Mouse (Mus musculus): ENCODE measurements around the gene Plcl1. TPM values are rescaled to one million over a fixed set of nuclear protein-coding genes. Genes with fewer than 3 reads are reported as not detected.
A peak's percentile ranks its signal among the peaks of the same experiment; 100 is the strongest.

Gene Plcl1
- polyA plus RNA-seq (2015; fragmentation: Nextera tagmentation; extraction: Ambion mirVana), result 2.0 and 2.2 TPM in 2 replicates

GRCm38 (mm10) chr1:55405272-55406022 is at the start of gene Plcl1:
TSS of gene Plcl1 (plus strand) at chr1:55405921.
- Histone ChIP-seq H3K27ac (peak within 1 kb of the TSS; percentile 81), H3K4me2 (peak within 1 kb of the TSS; percentile 100), H3K36me3 (no peaks in the 10 kb centered on the region), H3K4me3 (peak within 1 kb of the TSS; percentile 71), H3K4me1 (peaks cover 20% of the 10 kb centered on the region), H3K27me3 (peaks cover 9% of the 10 kb centered on the region; the same call in 1 of the 2 replicates), H3K9ac (peak within 1 kb of the TSS; percentile 61), H3K9me3 (no peaks in the 10 kb centered on the region)
- peak; percentile 99 for ATAC-seq (ENCODE audit: borderline replicate concordance, extremely low read depth, low FRiP score, low TSS enrichment)
- 2% methylated on average over 50 of the region's 51 CpGs for WGBS

- H3K4me3 ChIP-seq, result peak overlapping the region; percentile 50
- no peak overlapping the region for H3K9ac ChIP-seq
- peak overlapping the region; percentile 76 for H3K4me2 ChIP-seq
- WGBS, result 47% methylated on average over 42 of the region's 49 CpGs
- peaks cover 6% of the 10 kb centered on the region; the same call in 1 of the 2 replicates for H3K9me3 ChIP-seq
- no peaks in the 10 kb centered on the region for H3K36me3 ChIP-seq
- H3K27ac ChIP-seq, result no peak overlapping the region
- ATAC-seq (ENCODE audit: borderline replicate concordance, extremely low read depth, low FRiP score, low TSS enrichment), result peak; percentile 74
- H3K27me3 ChIP-seq, result peaks cover 31% of the 10 kb centered on the region
- H3K4me1 ChIP-seq, result peaks cover 11% of the 10 kb centered on the region
Observed at GRCm38 (mm10) chr1:55362634-55363033, 43.1 kb upstream of the Plcl1 start.

- no peaks in the 10 kb centered on the region for H3K36me3 ChIP-seq
- peaks cover 6% of the 10 kb centered on the region; the same call in 1 of the 2 replicates for H3K9me3 ChIP-seq
- no peak within 1 kb of the TSS for H3K27ac ChIP-seq
- peak within 1 kb of the TSS; percentile 50 for H3K4me3 ChIP-seq
- peaks cover 11% of the 10 kb centered on the region for H3K4me1 ChIP-seq
- ATAC-seq (ENCODE audit: borderline replicate concordance, extremely low read depth, low FRiP score, low TSS enrichment), result peak; percentile 76
- WGBS, result 10% methylated on average over 68 of the region's 68 CpGs
- no peak within 1 kb of the TSS for H3K9ac ChIP-seq
- H3K4me2 ChIP-seq, result peak within 1 kb of the TSS; percentile 76
- H3K27me3 ChIP-seq, result peaks cover 31% of the 10 kb centered on the region
Observed at GRCm38 (mm10) chr1:55363044-55363565, 42.6 kb upstream of the Plcl1 start, which contains the start of gene Boll. TSS of gene Boll (minus strand) at chr1:55363469.

DNA sequence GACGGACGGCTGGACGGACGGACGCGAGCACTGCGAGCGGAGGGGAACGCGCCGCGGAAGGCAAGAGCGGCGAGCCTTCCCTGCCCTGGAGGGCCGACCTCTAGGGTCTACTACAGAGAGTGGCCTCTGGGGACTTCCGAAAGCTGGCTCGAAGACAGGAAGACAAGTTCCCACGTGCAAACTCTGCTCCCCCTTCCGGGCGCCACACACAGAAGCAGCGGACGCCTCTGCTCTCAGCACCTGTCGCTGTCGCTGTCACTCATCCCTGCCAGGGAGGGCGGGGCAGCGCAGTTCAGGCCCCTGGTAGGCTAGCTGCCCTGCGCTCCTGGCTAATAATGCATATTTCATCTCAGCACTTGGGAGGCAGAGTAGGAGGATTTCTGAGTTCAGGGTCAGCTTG is 42.1 kb upstream of the Plcl1 start:
- Histone ChIP-seq H3K9ac (no peak overlapping the region), H3K27me3 (peaks cover 31% of the 10 kb centered on the region)

GRCm38 (mm10) chr1:55372626-55373025 is 33.1 kb upstream of the Plcl1 start:
- Histone ChIP-seq H3K4me3 (no peak overlapping the region), H3K4me2 (no peak overlapping the region), H3K27me3 (no peaks in the 10 kb centered on the region), H3K27ac (no peak overlapping the region), H3K36me3 (no peaks in the 10 kb centered on the region), H3K9ac (no peak overlapping the region), H3K4me1 (no peaks in the 10 kb centered on the region), H3K9me3 (no peaks in the 10 kb centered on the region)
- WGBS, result 85% methylated on average over 3 of the region's 3 CpGs
- ATAC-seq (ENCODE audit: borderline replicate concordance, extremely low read depth, low FRiP score, low TSS enrichment), result no peak

More for the DNA sequence above, 42.1 kb upstream of the Plcl1 start:
- Histone ChIP-seq H3K9me3 (peaks cover 6% of the 10 kb centered on the region; the same call in 1 of the 2 replicates), H3K4me2 (peak overlapping the region; percentile 76), H3K4me1 (peaks cover 11% of the 10 kb centered on the region), H3K36me3 (no peaks in the 10 kb centered on the region), H3K4me3 (peak overlapping the region; percentile 50), H3K27ac (no peak overlapping the region)
- WGBS, result 4% methylated on average over 27 of the region's 27 CpGs
- ATAC-seq (ENCODE audit: borderline replicate concordance, extremely low read depth, low FRiP score, low TSS enrichment), result peak; percentile 70; the same call in 1 of the 2 replicates

- WGBS, result 81% methylated on average over 2 of the region's 2 CpGs
- Histone ChIP-seq H3K4me1 (no peaks in the 10 kb centered on the region), H3K4me2 (no peak overlapping the region), H3K9me3 (no peaks in the 10 kb centered on the region), H3K9ac (no peak overlapping the region), H3K27me3 (no peaks in the 10 kb centered on the region), H3K36me3 (no peaks in the 10 kb centered on the region), H3K4me3 (no peak overlapping the region), H3K27ac (no peak overlapping the region)
- no peak for ATAC-seq (ENCODE audit: borderline replicate concordance, extremely low read depth, low FRiP score, low TSS enrichment)
Observed at GRCm38 (mm10) chr1:55380527-55380926, 25.2 kb upstream of the Plcl1 start.

DNA sequence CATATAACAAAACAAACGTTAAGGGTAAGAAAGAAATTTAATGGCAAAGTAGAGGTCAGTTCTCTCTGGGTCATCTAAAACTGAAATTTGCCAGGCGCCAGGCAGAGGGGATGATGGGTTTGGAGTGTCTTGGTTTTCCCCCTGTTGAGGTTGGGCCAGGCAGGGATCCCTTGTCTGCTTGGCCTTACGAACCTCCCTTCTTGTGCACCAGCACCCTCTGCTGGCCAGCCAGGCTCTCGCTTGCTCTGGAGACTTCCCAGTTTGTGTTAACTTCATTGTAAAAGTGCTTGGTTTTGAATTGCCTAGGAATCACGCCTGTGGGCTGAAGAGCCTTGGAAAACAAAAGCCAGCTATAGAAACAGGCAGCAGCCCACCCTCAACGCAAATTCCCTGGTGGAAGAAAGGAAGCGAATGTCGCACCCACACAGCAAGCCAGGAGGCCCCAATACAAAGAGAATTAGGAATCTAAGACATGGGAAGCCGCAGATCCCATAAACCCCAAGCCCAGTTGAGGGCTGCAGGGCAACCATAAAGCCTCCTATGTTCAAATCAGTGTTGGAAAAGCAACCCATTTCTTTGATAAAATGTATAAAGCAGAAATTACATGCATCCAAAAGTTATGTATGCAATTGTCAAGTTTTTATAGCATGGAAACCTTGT is 22.5 kb upstream of the Plcl1 start:
- Histone ChIP-seq H3K36me3 (no peaks in the 10 kb centered on the region), H3K4me1 (no peaks in the 10 kb centered on the region), H3K4me2 (no peak overlapping the region), H3K9ac (no peak overlapping the region), H3K9me3 (no peaks in the 10 kb centered on the region), H3K27ac (no peak overlapping the region), H3K27me3 (no peaks in the 10 kb centered on the region), H3K4me3 (no peak overlapping the region)
- ATAC-seq (ENCODE audit: borderline replicate concordance, extremely low read depth, low FRiP score, low TSS enrichment), result peak; percentile 70; the same call in 1 of the 2 replicates
- WGBS, result 17% methylated on average over 9 of the region's 9 CpGs

DNA sequence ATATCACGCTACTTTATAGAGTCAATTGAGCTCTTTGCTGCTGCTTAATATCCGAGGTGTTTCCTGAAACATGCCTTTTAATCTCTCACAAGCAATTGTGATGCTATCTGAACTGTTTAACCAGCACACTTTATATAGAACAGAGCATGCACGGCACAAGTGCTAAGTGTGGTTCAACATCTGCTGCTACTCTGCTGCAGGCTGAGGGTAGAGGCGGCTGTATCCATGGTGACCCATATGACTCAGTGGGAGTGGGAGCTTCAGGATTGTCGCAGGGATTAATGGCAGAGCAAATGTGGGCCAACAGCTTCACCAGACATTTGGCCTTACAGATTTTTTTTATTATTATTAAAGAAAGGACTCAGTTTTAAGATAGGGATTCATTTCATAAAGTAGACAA is 5.8 kb upstream of the Plcl1 start:
- no peak overlapping the region for H3K27ac ChIP-seq
- no peaks in the 10 kb centered on the region for H3K36me3 ChIP-seq
- no peak overlapping the region for H3K9ac ChIP-seq
- H3K27me3 ChIP-seq, result peaks cover 6% of the 10 kb centered on the region; the same call in 1 of the 2 replicates
- peaks cover 5% of the 10 kb centered on the region; the same call in 1 of the 2 replicates for H3K4me1 ChIP-seq
- H3K9me3 ChIP-seq, result no peaks in the 10 kb centered on the region
- H3K4me3 ChIP-seq, result no peak overlapping the region
- WGBS, result 28% methylated on average over 5 of the region's 5 CpGs
- H3K4me2 ChIP-seq, result no peak overlapping the region
- no peak for ATAC-seq (ENCODE audit: borderline replicate concordance, extremely low read depth, low FRiP score, low TSS enrichment)

DNA sequence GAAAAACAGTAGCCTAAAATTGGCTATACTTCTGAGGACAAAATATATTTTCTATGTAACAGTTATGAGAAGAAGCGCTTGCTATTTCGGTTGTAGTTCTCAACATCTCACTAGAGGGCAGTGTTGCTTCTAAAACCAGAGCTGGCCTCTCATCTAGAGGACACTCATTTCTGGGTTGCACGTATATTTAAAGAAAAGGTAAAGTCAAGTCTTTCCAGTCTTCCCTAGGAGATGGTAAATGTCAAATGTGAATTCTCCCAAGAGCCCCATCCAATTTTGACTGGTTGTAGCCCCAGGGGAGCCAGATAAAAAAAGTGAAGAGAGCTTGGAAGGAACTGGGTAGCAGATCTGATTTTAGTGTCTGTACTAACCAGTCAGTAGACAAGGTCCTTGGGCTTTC is 1.3 kb upstream of the Plcl1 start:
- no peak overlapping the region for H3K9ac ChIP-seq
- ATAC-seq (ENCODE audit: borderline replicate concordance, extremely low read depth, low FRiP score, low TSS enrichment), result no peak
- H3K4me2 ChIP-seq, result 0 out of 2 replicates have a peak overlapping the region, but pooled peaks have one; percentile 100
- 4% methylated on average over 3 of the region's 3 CpGs for WGBS
- H3K9me3 ChIP-seq, result no peaks in the 10 kb centered on the region
- no peak overlapping the region for H3K4me3 ChIP-seq
- H3K27ac ChIP-seq, result no peak overlapping the region
- H3K27me3 ChIP-seq, result peaks cover 9% of the 10 kb centered on the region; the same call in 1 of the 2 replicates
- peaks cover 20% of the 10 kb centered on the region for H3K4me1 ChIP-seq
- H3K36me3 ChIP-seq, result no peaks in the 10 kb centered on the region

DNA sequence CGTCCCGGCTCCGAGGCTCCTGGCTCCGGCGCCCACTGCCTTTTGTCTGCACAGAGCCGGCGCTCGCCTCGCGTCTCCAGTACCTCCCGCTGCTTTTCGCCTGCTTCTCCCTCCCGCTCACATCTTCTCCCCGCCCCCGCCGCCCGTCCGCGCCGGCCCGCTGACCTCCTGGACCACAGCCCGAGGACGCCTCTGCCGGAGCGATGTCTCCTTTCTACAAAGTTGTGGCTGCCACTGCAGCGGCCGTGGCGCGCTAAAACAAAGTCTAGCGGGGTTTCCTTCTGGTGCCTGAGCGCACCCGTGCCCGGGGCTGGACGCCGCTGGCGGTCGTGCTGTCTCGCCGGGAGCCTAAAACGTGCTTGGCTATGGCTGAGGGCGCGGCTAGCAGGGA is 297 bp downstream of the Plcl1 start:
- peak overlapping the region; percentile 81 for H3K27ac ChIP-seq
- H3K4me2 ChIP-seq, result peak overlapping the region; percentile 100
- peaks cover 20% of the 10 kb centered on the region for H3K4me1 ChIP-seq
- ATAC-seq (ENCODE audit: borderline replicate concordance, extremely low read depth, low FRiP score, low TSS enrichment), result peak; percentile 58
- H3K9ac ChIP-seq, result peak overlapping the region; percentile 61
- H3K36me3 ChIP-seq, result no peaks in the 10 kb centered on the region
- under 1% methylated on average over 42 of the region's 42 CpGs for WGBS
- H3K9me3 ChIP-seq, result no peaks in the 10 kb centered on the region
- peaks cover 9% of the 10 kb centered on the region; the same call in 1 of the 2 replicates for H3K27me3 ChIP-seq
- H3K4me3 ChIP-seq, result peak overlapping the region; percentile 71

- no peaks in the 10 kb centered on the region for H3K36me3 ChIP-seq
- H3K4me2 ChIP-seq, result peak overlapping the region; percentile 100
- H3K4me3 ChIP-seq, result peak overlapping the region; percentile 71
- ATAC-seq (ENCODE audit: borderline replicate concordance, extremely low read depth, low FRiP score, low TSS enrichment), result 0 out of 2 replicates have a peak, but pooled peaks have one; percentile 33
- peak overlapping the region; percentile 61 for H3K9ac ChIP-seq
- H3K4me1 ChIP-seq, result peaks cover 20% of the 10 kb centered on the region
- H3K27me3 ChIP-seq, result peaks cover 9% of the 10 kb centered on the region; the same call in 1 of the 2 replicates
- 1% methylated on average over 35 of the region's 35 CpGs for WGBS
- H3K9me3 ChIP-seq, result no peaks in the 10 kb centered on the region
- peak overlapping the region; percentile 81 for H3K27ac ChIP-seq
Observed at GRCm38 (mm10) chr1:55406531-55407375, 1.0 kb downstream of the Plcl1 start.

Measured in lung, embryonic 15.5 days (tissue).